Mouse (Mus musculus) liver, embryonic 14.5 days (tissue): ENCODE data around the gene Ltbp4. TPM values are rescaled to one million over a fixed set of nuclear protein-coding genes. Genes with fewer than 3 reads are reported as not detected.

Experiments used
- ATAC-seq: fragments of 200-750 bp; cut with Nextera tagmentation; 2 replicates; pipeline ENCODE4 v1.8.0; 2017; ENCODE audit warnings: moderate number of reproducible peaks, mild to moderate bottlenecking, moderate library complexity; ENCODE audit not compliant: insufficient read depth
- DNase-seq, 3 experiments: peaks; one replicate each; pipeline ENCODE4 v3.0.0-alpha.2; 2012 to 2013; ENCODE audit warnings: low read depth in 3 of 3, low spot score in 3 of 3
- H3K27ac ChIP-seq: fragments of 300-500 bp; sonication (generic); 2 replicates; pipeline ENCODE4 v1.5.1; 2014; ENCODE audit warnings: moderate library complexity, mild to moderate bottlenecking, control low read depth, inconsistent platforms
- H3K27me3 ChIP-seq: fragments of 300-500 bp; sonication (generic); 2 replicates; pipeline ENCODE4 v1.6.1; 2014; ENCODE audit warnings: mild to moderate bottlenecking, low read length, moderate library complexity; ENCODE audit not compliant: control insufficient read depth, insufficient read depth
- H3K36me3 ChIP-seq: fragments of 300-500 bp; sonication (generic); replicated peaks from 2 replicates; pipeline ENCODE4 v1.6.1; 2014; ENCODE audit warnings: low read depth; ENCODE audit not compliant: control insufficient read depth, insufficient read depth
- H3K4me1 ChIP-seq, 2 experiments: fragments of 200-500 bp in 1 of 2; fragments of 300-500 bp in 1 of 2; sonication (generic) in 1 of 2; replicated peaks; 2 replicates each; pipeline ENCODE4 v1.6.1; 2012 to 2014; ENCODE audit warnings: antibody characterized with exemption in 1 of 2, inconsistent platforms in 1 of 2, low read length in 1 of 2; ENCODE audit not compliant: control insufficient read depth in 2 of 2, insufficient read depth in 2 of 2
- H3K4me2 ChIP-seq: fragments of 300-500 bp; sonication (generic); 2 replicates; pipeline ENCODE4 v1.6.1; 2014; ENCODE audit warnings: low read depth, mild to moderate bottlenecking, control low read depth, moderate library complexity
- H3K4me3 ChIP-seq, 2 experiments: fragments of 200-500 bp in 1 of 2; fragments of 300-500 bp in 1 of 2; sonication (generic) in 1 of 2; 2 replicates each; pipeline ENCODE4 v1.5.1; 2012 to 2014; ENCODE audit warnings: low read depth in 2 of 2, low read length in 2 of 2, mild to moderate bottlenecking in 2 of 2, control low read depth in 1 of 2, inconsistent platforms in 1 of 2, moderate library complexity in 1 of 2; ENCODE audit not compliant: insufficient read depth in 1 of 2
- H3K9ac ChIP-seq: fragments of 300-500 bp; sonication (generic); replicated peaks from 2 replicates; pipeline ENCODE4 v1.6.1; 2014; ENCODE audit warnings: mild to moderate bottlenecking, control low read depth, moderate library complexity
- H3K9me3 ChIP-seq: fragments of 300-500 bp; sonication (generic); 2 replicates; pipeline ENCODE4 v1.6.1; 2016; ENCODE audit warnings: low read length, mixed read lengths; ENCODE audit not compliant: control insufficient read depth
- CTCF ChIP-seq: IDR thresholded peaks from 2 replicates; pipeline ENCODE4 v1.5.1; 2016; ENCODE audit warnings: antibody characterized with exemption, low read depth, control low read depth
- EP300 ChIP-seq: IDR thresholded peaks from 2 replicates; pipeline ENCODE4 v1.6.1; 2016; ENCODE audit warnings: antibody characterized with exemption, low read depth
- WGBS: fragments of 180-500 bp; shearing (Covaris S2); extraction: QIAGEN DNeasy Blood & Tissue Kit; methylation state at CpG from one replicate; pipeline ENCODE4 v1.1.7; 2014; ENCODE audit not compliant: insufficient replicate concordance; 5-methylcytosine and 5-hydroxymethylcytosine counted together
- polyA plus RNA-seq, 2 experiments: library from polyadenylated mRNA; depleted of rRNA in 1 of 2; stranded (reverse) in 1 of 2; unstranded in 1 of 2; fragments of >200 nt; fragmentation: Nextera tagmentation in 1 of 2; extraction: Ambion mirVana in 1 of 2; gene quantifications; 2 replicates each; pipeline versions ENCODE4 v1.2.1 to v1.2.3; 2012 to 2014

Gene Ltbp4
- polyA plus RNA-seq, 2 experiments: 3.0 to 5.2 TPM

GRCm38 (mm10) chr7:27324928-27325327 is 12.6 kb downstream of the Ltbp4 start:
- Histone ChIP-seq H3K4me2 (no peak overlapping the region), H3K4me3 (no peak overlapping the region), H3K4me1 (0 out of 4 replicates have a peak, but pooled peaks cover 0 to 4% of the 10 kb centered on the region in 2 experiments), H3K9me3 (no peaks in the 10 kb centered on the region), H3K27me3 (peaks cover 55% of the 10 kb centered on the region), H3K36me3 (no peaks in the 10 kb centered on the region), H3K9ac (no peak overlapping the region), H3K27ac (no peak overlapping the region)
- ATAC-seq (no peak), DNase-seq (no peak)
- 48% methylated on average over 18 of the region's 20 CpGs for WGBS
- TF ChIP-seq EP300 (no peak), CTCF (no peak)

GRCm38 (mm10) chr7:27324161-27324560 is 13.3 kb downstream of the Ltbp4 start:
- no peaks in the 10 kb centered on the region for H3K36me3 ChIP-seq
- H3K4me3 ChIP-seq: no peak overlapping the region
- ATAC-seq: no peak
- H3K9ac ChIP-seq: no peak overlapping the region
- H3K9me3 ChIP-seq: no peaks in the 10 kb centered on the region
- H3K27me3 ChIP-seq: peaks cover 48% of the 10 kb centered on the region
- no peak overlapping the region for H3K4me2 ChIP-seq
- no peak for DNase-seq
- WGBS: 76% methylated on average over 11 of the region's 11 CpGs
- TF ChIP-seq CTCF: no peak
- TF ChIP-seq EP300: no peak
- H3K4me1 ChIP-seq: no peaks in the 10 kb centered on the region
- H3K27ac ChIP-seq: no peak overlapping the region

GRCm38 (mm10) chr7:27323001-27323400 is 14.5 kb downstream of the Ltbp4 start:
- H3K27me3 ChIP-seq: peaks cover 38% of the 10 kb centered on the region
- ATAC-seq: no peak
- TF ChIP-seq CTCF (no peak), EP300 (no peak)

GRCm38 (mm10) chr7:27322291-27322690 is 15.2 kb downstream of the Ltbp4 start:
- Histone ChIP-seq H3K27ac (no peak overlapping the region), H3K36me3 (no peaks in the 10 kb centered on the region), H3K9ac (no peak overlapping the region), H3K27me3 (peaks cover 32% of the 10 kb centered on the region), H3K4me2 (no peak overlapping the region), H3K4me1 (no peaks in the 10 kb centered on the region), H3K9me3 (no peaks in the 10 kb centered on the region), H3K4me3 (no peak overlapping the region)
- WGBS: 19% methylated on average over 13 of the region's 13 CpGs
- DNase-seq (no peak), ATAC-seq (no peak)
- no peak for TF ChIP-seq EP300
- no peak for TF ChIP-seq CTCF

More at GRCm38 (mm10) chr7:27323001-27323400, 14.5 kb downstream of the Ltbp4 start:
- Histone ChIP-seq H3K4me1 (no peaks in the 10 kb centered on the region), H3K4me2 (no peak overlapping the region), H3K36me3 (no peaks in the 10 kb centered on the region), H3K9ac (no peak overlapping the region), H3K4me3 (no peak overlapping the region), H3K9me3 (no peaks in the 10 kb centered on the region), H3K27ac (no peak overlapping the region)
- DNase-seq: no peak
- WGBS: 67% methylated on average over 5 of the region's 5 CpGs

GRCm38 (mm10) chr7:27319411-27319810 is 18.1 kb downstream of the Ltbp4 start:
- H3K36me3 ChIP-seq: no peaks in the 10 kb centered on the region
- peaks cover 4% of the 10 kb centered on the region; the same call in 1 of the 2 replicates for H3K27me3 ChIP-seq
- no peak for TF ChIP-seq CTCF
- no peak for TF ChIP-seq EP300
- no peaks in the 10 kb centered on the region for H3K4me1 ChIP-seq
- DNase-seq (no peak), ATAC-seq (no peak)
- no peaks in the 10 kb centered on the region for H3K9me3 ChIP-seq
- no peak overlapping the region for H3K4me3 ChIP-seq
- H3K27ac ChIP-seq: no peak overlapping the region
- no peak overlapping the region for H3K4me2 ChIP-seq
- 75% methylated on average over 22 of the region's 22 CpGs for WGBS
- no peak overlapping the region for H3K9ac ChIP-seq
